Mouse (Mus musculus) CH12F3 (cell line): ENCODE measurements around the gene Wfdc17.

Experiments used
- in situ Hi-C: fragments of 300-500 bp; cut with MboI; formaldehyde crosslinking; loops from 2 replicates; pipeline ENCODE4 v1.14.3; 2020; ENCODE audit warnings: low sequenced_read_pairs

Wfdc17 gene

GRCm38 (mm10) chr11:83703705-83704104 is at the start of gene Wfdc17:
Wfdc17 (plus strand) TSS chr11:83703991.
- in situ Hi-C loops, result no loop called here

- in situ Hi-C loops, result no loop called here
Observed at GRCm38 (mm10) chr11:83654606-83655005, 49.2 kb upstream of the Wfdc17 start.

- in situ Hi-C loops, result no loop called here
Observed at GRCm38 (mm10) chr11:83657508-83657907, 46.3 kb upstream of the Wfdc17 start.

- in situ Hi-C loops, result no loop called here
Observed at GRCm38 (mm10) chr11:83658797-83659196, 45.0 kb upstream of the Wfdc17 start.

- in situ Hi-C loops, result no loop called here
Observed at GRCm38 (mm10) chr11:83662204-83662603, 41.6 kb upstream of the Wfdc17 start, which contains the start of gene Ccl4. Ccl4 (plus strand) TSS chr11:83662584.

GRCm38 (mm10) chr11:83663532-83663931 is 40.3 kb upstream of the Wfdc17 start:
- in situ Hi-C loops, result no loop called here

GRCm38 (mm10) chr11:83671743-83672142 is 32.0 kb upstream of the Wfdc17 start:
- in situ Hi-C loops, result no loop called here

- in situ Hi-C loops, result no loop called here
Observed at GRCm38 (mm10) chr11:83675665-83676064, 28.1 kb upstream of the Wfdc17 start.

GRCm38 (mm10) chr11:83689918-83690317 is 13.9 kb upstream of the Wfdc17 start:
- in situ Hi-C loops, result no loop called here

- in situ Hi-C loops, result no loop called here
Observed at GRCm38 (mm10) chr11:83692008-83692407, 11.8 kb upstream of the Wfdc17 start.

GRCm38 (mm10) chr11:83708715-83709114 is 4.9 kb downstream of the Wfdc17 start, which contains the start of gene Wfdc18:
Wfdc18 (plus strand) TSS chr11:83709015.
- in situ Hi-C loops, result no loop called here

- in situ Hi-C loops, result no loop called here
Observed at GRCm38 (mm10) chr11:83709683-83710082, 5.9 kb downstream of the Wfdc17 start.

GRCm38 (mm10) chr11:83712671-83713070 is 8.9 kb downstream of the Wfdc17 start:
- in situ Hi-C loops, result no loop called here

- in situ Hi-C loops, result no loop called here
Observed at GRCm38 (mm10) chr11:83713925-83714324, 10.1 kb downstream of the Wfdc17 start.

GRCm38 (mm10) chr11:83717042-83717665 is 13.4 kb downstream of the Wfdc17 start:
- in situ Hi-C loops, result no loop called here

- in situ Hi-C loops, result no loop called here
Observed at GRCm38 (mm10) chr11:83720766-83721165, 17.0 kb downstream of the Wfdc17 start.

GRCm38 (mm10) chr11:83728757-83729432 is 25.1 kb downstream of the Wfdc17 start:
- in situ Hi-C loops, result no loop called here

- in situ Hi-C loops, result no loop called here
Observed at GRCm38 (mm10) chr11:83731116-83731515, 27.3 kb downstream of the Wfdc17 start.

- in situ Hi-C loops, result no loop called here
Observed at GRCm38 (mm10) chr11:83733071-83733640, 29.4 kb downstream of the Wfdc17 start.

GRCm38 (mm10) chr11:83734215-83734614 is 30.4 kb downstream of the Wfdc17 start:
- in situ Hi-C loops, result no loop called here

GRCm38 (mm10) chr11:83735881-83736280 is 32.1 kb downstream of the Wfdc17 start:
- in situ Hi-C loops, result no loop called here

GRCm38 (mm10) chr11:83737109-83737558 is 33.3 kb downstream of the Wfdc17 start:
- in situ Hi-C loops, result no loop called here
